Mouse (Mus musculus) 416B (cell line): ENCODE measurements around the gene Hoxa5.

Experiments used
- DNase-seq: peaks from one replicate; pipeline ENCODE4 v3.0.0; 2011; ENCODE audit warnings: low read depth

The Hoxa5 gene

DNA sequence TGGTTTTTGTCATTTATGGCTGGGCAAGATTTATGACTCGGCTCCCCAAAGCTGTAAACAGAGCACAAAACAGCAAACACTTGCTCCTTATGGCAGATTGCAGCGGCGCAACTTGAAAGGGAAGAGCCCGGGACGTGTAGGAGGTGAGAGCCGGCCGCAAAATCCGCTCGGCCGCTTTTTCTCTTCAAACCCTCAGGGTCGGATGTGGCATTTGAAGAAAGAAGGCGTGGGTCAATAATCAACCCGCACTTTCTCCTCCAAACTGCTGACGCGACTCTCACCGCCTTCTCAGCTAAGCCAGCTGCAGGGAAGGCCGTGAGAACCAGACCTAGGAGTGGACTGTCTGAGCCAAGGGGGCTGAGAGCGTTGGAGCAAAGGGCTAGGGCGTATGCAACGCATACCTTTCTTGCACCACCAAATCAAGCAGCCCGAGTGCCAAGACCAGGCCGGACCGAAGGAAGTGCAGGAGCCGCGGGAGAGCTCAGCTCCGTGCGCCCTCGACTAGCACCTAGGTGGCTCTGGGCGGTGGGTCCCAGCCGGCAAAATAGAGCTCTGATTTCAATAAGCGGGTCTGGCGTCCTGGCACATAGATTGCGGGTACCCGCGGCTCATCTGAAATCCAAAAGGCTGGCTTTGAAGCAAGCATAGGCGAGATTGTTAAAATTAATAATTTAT is 27.2 kb downstream of the Hoxa5 start, which contains the start of gene 5730596B20Rik:
Gene 5730596B20Rik (plus strand): TSS at position 438 of the 675 bp plus-strand sequence.
- no peak for DNase-seq

- no peak for DNase-seq
These were observed 28.0 kb downstream of the Hoxa5 start for GRCm38 (mm10) chr6:52176391-52176790.

DNA sequence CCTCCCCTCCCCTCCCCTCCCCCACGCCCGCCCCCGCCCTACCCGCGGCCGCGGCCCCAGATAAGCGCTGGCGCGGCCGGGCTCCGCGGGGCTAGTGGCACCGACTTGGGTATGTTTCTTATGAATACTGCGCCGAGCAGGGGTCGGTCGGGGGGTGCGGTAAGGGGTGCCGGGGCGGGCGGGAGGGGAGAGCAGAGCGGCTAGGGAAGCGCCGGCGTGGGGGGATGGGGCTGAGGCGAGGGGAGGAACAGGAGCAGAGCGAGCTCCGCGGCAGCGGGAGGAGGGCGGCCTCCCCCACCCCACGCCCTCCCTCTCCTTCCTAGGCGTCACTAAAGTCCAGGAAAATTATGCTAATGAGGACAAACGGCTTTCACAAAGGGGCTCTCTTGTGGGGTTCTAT is 28.5 kb downstream of the Hoxa5 start:
- no peak for DNase-seq

GRCm38 (mm10) chr6:52174968-52175751 is 29.2 kb downstream of the Hoxa5 start:
- DNase-seq, result no peak

- DNase-seq, result no peak
These were observed 30.7 kb downstream of the Hoxa5 start for GRCm38 (mm10) chr6:52173648-52174047.

DNA sequence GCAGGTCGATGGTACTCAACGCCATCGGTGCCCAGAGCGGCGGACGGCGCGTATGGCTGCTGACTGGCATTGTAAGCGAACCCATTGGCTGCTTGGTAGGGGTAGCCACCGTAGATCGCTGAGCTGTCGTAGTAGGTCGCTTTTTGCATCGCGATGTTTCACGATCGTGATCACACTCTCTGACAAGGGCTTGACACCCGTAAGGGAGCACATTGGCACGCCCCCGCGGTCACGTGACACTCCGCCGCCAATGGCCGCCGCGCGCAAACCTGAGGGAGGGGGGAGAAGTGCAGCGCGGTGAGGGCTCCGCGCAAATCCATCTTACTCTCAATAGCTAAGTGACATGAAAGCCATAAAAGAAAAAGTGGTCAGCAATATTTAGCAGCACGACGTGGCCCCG is 31.9 kb downstream of the Hoxa5 start:
- no peak for DNase-seq

DNA sequence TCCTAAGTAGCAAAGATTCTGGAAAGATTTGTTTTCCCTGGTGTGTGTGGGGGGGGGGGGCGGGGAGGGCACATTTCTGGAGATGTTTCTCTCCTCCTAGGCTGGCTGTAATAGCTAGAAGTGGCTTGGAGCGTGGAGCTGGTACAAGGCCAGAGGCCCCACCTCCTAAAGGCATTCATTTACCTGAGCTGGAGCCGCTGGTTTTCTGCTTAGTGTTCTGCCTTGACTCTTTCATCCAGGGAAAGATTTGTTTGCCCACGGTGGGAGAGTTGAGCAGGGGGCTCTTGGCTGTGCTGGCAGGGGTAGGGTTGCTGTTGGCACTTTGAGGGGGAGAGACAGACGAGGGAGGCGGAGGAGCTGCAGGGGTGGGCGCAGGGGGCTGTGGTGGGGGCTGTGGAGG is 32.4 kb downstream of the Hoxa5 start:
- no peak for DNase-seq

GRCm38 (mm10) chr6:52171331-52171730 is 33.1 kb downstream of the Hoxa5 start:
- DNase-seq, result no peak

DNA sequence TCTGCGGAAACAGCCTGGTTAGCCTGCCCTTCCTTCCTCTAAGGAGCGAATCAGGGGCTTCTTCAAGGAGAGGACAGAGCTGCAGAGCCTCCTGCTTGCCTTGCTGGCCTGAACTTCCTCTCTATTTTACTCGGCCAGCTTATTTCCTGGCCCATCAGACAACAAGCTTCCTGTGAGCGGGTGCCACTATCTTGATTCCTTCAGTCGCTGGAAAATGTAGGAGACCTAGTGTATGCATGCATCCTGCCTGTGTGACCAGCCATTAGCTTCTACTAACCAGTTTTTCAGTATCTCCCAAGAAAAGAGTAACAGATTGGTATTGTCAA is 33.5 kb downstream of the Hoxa5 start:
- DNase-seq, result no peak

DNA sequence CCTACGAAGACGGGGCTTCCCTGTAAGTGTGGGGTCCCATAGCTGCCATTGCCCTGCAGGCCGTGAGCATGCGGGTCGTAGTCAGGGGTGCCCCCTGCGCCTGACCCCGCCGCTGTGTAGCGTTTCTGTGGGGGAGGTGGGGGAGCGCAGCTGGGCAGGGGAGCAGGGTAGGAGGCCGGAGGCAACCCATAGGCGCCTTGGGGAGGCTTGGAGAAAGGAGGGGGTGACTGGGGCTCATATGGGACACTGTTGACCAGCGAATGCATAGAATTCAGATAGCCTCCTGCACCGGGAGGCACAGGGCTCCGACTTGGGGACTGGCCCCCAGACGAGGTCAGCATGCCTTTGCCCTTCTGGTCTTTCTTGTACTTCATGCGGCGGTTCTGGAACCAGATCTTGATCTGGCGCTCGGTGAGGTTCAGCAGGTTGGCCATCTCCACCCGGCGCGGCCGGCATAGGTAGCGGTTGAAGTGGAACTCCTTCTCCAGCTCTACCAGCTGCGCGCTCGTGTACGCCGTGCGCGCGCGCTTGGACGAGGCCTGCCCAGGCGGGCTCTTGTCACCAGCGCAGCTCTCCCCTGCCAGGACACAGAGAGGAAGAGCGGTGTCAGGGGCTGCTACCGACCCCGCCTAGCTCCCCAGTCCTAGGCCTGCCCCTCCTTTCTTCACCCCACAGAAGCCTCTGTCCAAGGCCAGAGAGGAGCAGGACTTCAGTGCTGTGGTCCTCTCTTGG is 34.1 kb downstream of the Hoxa5 start:
- no peak for DNase-seq

GRCm38 (mm10) chr6:52169499-52170165 is 34.8 kb downstream of the Hoxa5 start:
- DNase-seq, result no peak

DNA sequence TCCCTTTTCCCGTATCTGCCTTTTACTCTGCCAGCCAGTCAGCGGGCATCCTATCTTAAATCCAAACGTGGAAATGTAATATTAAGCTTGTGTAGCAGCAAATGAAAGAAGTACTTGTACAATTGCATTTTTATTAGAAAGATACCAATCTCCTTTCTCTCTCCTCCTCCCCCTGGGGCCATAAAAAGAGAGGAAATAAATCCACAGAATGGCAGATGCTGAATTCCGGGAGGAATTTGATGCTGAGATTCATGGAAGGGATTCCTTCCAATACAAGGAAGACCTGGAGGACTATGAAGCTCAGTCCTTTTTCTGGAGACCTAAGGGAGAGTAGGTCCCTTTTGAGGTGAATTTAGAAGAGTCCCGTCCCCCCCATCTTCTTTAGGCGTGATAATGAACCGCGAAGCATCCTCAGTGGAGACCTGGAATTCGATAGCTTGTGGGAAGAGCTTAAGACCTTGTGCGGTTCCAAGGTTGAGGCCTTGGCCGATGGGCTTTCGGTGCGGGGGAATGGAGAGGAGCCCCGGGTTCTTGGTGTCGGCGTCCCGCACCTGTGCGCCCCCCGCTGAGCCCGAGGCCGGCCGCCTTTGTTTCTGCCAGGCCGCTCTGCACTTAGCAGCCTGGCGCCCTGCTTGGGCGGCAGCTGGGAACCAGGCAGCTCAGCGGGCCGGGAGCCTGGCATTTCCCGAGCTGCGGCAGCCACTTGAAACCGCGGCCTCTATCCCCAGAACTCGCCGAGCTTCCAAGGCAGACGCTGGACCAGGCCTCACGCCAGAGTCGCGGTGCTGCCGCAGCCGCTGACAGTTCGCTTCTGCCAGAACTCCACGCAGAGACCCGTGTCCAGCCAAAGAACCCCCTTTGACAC is 36.0 kb downstream of the Hoxa5 start:
- no peak for DNase-seq

- DNase-seq, result no peak
These were observed 36.6 kb downstream of the Hoxa5 start for GRCm38 (mm10) chr6:52167736-52168161.

DNA sequence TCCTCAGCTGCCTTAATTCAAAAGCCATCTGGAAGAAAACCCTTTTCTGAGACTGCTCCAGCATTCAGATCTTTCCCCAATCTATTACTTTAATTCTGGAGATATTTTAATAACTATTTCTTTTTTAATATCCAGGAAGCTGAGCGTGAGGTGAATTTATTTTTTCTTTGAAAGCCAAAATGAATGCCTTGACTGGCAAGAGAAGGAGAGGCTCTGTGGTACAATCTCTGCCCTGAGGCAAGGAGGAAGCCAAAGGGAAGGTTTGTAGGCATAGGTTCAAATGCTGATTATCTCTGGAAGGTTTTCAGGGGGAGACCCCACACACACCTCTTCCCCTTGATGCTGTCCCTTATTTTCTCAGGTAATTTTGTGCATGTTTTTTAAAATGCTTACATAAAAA is 37.2 kb downstream of the Hoxa5 start:
- DNase-seq, result no peak

DNA sequence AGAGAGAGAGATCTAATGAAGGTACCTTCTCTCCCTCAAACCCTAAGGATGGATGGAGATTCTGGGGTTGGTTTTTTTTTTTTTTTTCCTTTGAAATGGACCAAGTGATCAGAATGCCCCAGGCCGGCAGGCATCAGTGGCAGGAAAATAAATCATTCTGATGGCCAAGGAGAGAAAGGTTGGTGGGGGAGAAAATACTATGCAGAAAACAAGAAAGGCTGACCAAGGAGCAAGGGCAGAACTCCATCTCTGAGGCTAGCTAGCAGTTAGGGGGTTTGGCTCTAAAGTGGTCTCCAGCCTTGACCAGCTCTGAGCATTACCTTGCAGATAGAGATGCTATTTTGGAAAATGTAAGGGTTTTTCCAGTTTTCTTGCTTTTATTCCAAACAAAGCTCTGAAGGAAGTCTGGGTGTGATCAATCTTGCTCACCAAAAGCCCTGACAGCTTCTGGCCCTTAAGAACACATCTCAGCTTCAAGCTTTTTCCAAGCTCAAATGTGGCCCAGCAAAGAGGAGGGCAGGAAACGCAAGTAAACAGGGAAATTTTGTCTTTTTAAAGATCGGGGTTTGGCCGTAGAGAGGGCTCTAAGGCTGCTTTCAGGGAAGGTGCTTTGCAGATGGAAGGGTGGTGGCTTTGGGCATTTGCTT is 37.8 kb downstream of the Hoxa5 start:
- no peak for DNase-seq

- DNase-seq, result no peak
These were observed 38.7 kb downstream of the Hoxa5 start for GRCm38 (mm10) chr6:52165441-52166370.

DNA sequence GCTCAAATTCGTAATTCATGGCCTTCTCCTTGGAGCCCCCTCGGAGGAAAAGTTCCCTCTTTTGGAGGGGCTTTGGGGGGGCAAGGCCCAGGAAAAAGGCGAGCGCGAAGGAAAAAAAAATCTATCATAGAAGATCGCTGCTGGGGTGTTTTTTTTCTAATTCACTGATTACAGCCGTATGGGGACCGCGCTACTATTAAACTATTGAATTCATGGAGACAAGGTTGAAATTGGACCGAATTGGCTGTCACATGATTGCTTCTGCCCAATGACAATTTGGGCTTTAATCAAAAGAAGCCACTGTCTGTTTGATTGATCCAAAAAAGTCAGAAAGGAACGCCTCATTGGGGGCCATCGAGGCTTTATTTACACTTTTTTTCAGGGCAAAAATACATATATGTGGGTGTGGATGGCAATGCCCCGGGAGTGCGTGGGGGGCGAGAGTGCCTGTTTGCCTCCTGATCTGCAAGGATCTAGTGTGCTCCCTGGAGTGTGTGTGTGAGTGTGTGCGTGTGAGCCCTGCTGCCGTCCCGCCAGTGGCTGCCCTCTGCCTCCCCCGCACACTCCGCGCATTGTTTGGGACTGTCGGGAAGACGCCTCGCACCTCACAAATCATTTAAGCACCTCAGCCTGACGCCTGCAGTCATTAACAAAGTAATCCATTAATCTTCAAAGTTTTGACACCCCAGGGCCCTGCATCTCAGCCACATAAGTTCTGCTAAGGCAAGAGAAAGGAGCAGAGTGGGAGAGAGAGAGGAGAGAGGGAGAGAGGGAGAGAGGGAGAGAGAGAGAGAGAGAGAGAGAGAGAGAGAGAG is 39.6 kb downstream of the Hoxa5 start, which contains the start of gene Hoxa2:
Gene Hoxa2 (minus strand): TSS at position 206 of the 815 bp plus-strand sequence.
- DNase-seq, result no peak

DNA sequence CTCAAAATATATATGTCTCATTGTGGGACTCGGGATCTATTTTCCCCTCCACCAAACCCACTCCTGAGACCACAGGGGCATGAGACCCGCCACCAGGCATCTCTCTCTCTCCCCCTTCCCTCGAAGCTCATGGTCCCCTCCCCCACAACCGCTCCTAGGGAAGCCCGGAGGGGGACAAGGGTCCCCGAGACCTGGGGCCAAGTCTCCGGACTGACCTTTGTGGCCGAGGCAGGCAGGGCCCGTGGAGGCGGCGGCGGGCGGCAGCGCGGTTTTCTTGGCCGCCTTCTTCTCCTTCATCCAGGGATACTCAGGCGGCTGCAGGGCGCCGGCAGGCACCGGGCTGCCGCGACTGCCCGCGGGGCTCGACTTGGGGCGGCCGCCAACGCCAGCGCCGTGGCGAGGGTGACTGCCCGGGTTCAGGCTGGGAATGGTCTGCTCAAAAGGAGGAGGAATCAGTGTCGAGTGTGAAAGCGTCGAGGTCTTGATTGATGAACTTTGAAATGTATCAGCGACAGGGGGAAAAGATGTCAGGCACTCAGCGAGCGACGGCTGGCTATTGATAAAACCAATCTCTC is 40.2 kb downstream of the Hoxa5 start:
- no peak for DNase-seq
